Mouse (Mus musculus) intestine, postnatal 0 days (tissue): Measurements from ENCODE around the gene Hapln1. TPM values are rescaled to one million over a fixed set of nuclear protein-coding genes. Genes with fewer than 3 reads are reported as not detected.

ENCODE experiments used
- ATAC-seq: fragments of 200-750 bp; cut with Nextera tagmentation; 2 replicates; pipeline ENCODE4 v1.8.0; 2017; ENCODE audit warnings: mild to moderate bottlenecking, moderate TSS enrichment, moderate library complexity
- H3K27ac ChIP-seq: fragments of 300-500 bp; sonication (generic); 2 replicates; pipeline ENCODE4 v1.5.1; 2014; ENCODE audit warnings: mild to moderate bottlenecking, low read depth, low read length, moderate library complexity
- H3K27me3 ChIP-seq: fragments of 300-500 bp; sonication (generic); replicated peaks from 2 replicates; pipeline ENCODE4 v1.6.1; 2014; ENCODE audit warnings: low read length, mixed read lengths; ENCODE audit not compliant: control insufficient read depth, insufficient read depth
- H3K36me3 ChIP-seq: fragments of 300-500 bp; sonication (generic); 2 replicates; pipeline ENCODE4 v1.6.1; 2014; ENCODE audit warnings: mild to moderate bottlenecking, moderate library complexity; ENCODE audit not compliant: control insufficient read depth, insufficient read depth
- H3K4me1 ChIP-seq: fragments of 300-500 bp; sonication (generic); replicated peaks from 2 replicates; pipeline ENCODE4 v1.6.1; 2014; ENCODE audit warnings: antibody characterized with exemption, low read length, mixed read lengths; ENCODE audit not compliant: control insufficient read depth, insufficient read depth
- H3K4me2 ChIP-seq: fragments of 300-500 bp; sonication (generic); replicated peaks from 2 replicates; pipeline ENCODE4 v1.6.1; 2014; ENCODE audit warnings: low read depth, mild to moderate bottlenecking, moderate library complexity
- H3K4me3 ChIP-seq: fragments of 300-500 bp; sonication (generic); 2 replicates; pipeline ENCODE4 v1.5.1; 2014; ENCODE audit warnings: low read depth, low read length
- H3K9ac ChIP-seq: fragments of 300-500 bp; sonication (generic); 2 replicates; pipeline ENCODE4 v1.6.1; 2014; ENCODE audit warnings: mild to moderate bottlenecking, low read depth, low read length
- H3K9me3 ChIP-seq: fragments of 300-500 bp; sonication (generic); 2 replicates; pipeline ENCODE4 v1.6.1; 2016; ENCODE audit warnings: mixed run types; ENCODE audit not compliant: control insufficient read depth
- CTCF ChIP-seq: sonication (generic); IDR thresholded peaks from 2 replicates; pipeline ENCODE4 v1.5.1; 2016; ENCODE audit warnings: low read depth, mild to moderate bottlenecking, control low read depth, antibody characterized with exemption, moderate library complexity
- WGBS: fragments of 180-500 bp; shearing (Covaris S2); extraction: QIAGEN DNeasy Blood & Tissue Kit; methylation state at CpG from one replicate; pipeline ENCODE4 v1.1.7; 2014; 5-methylcytosine and 5-hydroxymethylcytosine counted together
- polyA plus RNA-seq: library from polyadenylated mRNA; unstranded; fragments of >200 nt; fragmentation: Nextera tagmentation; extraction: Ambion mirVana; gene quantifications from 2 replicates; pipeline ENCODE4 v1.2.1, GENCODE M21; 2015

Hapln1 gene
- polyA plus RNA-seq, 1 experiment from 2014 or later, result 3.8 TPM

- H3K36me3 ChIP-seq, result no peaks in the 10 kb centered on the region
- 87% methylated on average over 2 of the region's 2 CpGs for WGBS
- no peaks in the 10 kb centered on the region for H3K4me1 ChIP-seq
Observed at GRCm38 (mm10) chr13:89530386-89530785, 9.2 kb upstream of the Hapln1 start.

GRCm38 (mm10) chr13:89539887-89540264, 280 bp downstream of the Hapln1 start:
- no peak overlapping the region for H3K9ac ChIP-seq
- TF ChIP-seq CTCF, result no peak
- H3K4me1 ChIP-seq, result no peaks in the 10 kb centered on the region
- peak overlapping the region; percentile 49; the same call in 1 of the 2 replicates for H3K4me3 ChIP-seq
- H3K27me3 ChIP-seq, result no peaks in the 10 kb centered on the region
- no peak overlapping the region for H3K27ac ChIP-seq
- peak overlapping the region; percentile 90 for H3K4me2 ChIP-seq
- no peaks in the 10 kb centered on the region for H3K36me3 ChIP-seq
- 42% methylated on average over 11 of the region's 11 CpGs for WGBS
- no peak; the same call in 1 of the 2 replicates for ATAC-seq
- H3K9me3 ChIP-seq, result no peaks in the 10 kb centered on the region

More at GRCm38 (mm10) chr13:89530386-89530785, 9.2 kb upstream of the Hapln1 start:
- H3K27me3 ChIP-seq, result no peaks in the 10 kb centered on the region
- H3K9ac ChIP-seq, result no peak overlapping the region
- H3K4me3 ChIP-seq, result no peak overlapping the region
- H3K9me3 ChIP-seq, result no peaks in the 10 kb centered on the region
- H3K4me2 ChIP-seq, result no peak overlapping the region
- no peak overlapping the region for H3K27ac ChIP-seq
- no peak for TF ChIP-seq CTCF
- no peak for ATAC-seq

- no peaks in the 10 kb centered on the region for H3K9me3 ChIP-seq
- no peak overlapping the region for H3K4me3 ChIP-seq
- no peaks in the 10 kb centered on the region for H3K27me3 ChIP-seq
- no peak for TF ChIP-seq CTCF
- 51% methylated on average over 11 of the region's 11 CpGs for WGBS
- H3K9ac ChIP-seq, result no peak overlapping the region
- no peaks in the 10 kb centered on the region for H3K4me1 ChIP-seq
- H3K27ac ChIP-seq, result no peak overlapping the region
- no peak overlapping the region for H3K4me2 ChIP-seq
- ATAC-seq, result no peak
- H3K36me3 ChIP-seq, result no peaks in the 10 kb centered on the region
Observed at GRCm38 (mm10) chr13:89540301-89540982, 846 bp downstream of the Hapln1 start.

GRCm38 (mm10) chr13:89543003-89543402, 3.4 kb downstream of the Hapln1 start:
- H3K4me1 ChIP-seq, result no peaks in the 10 kb centered on the region
- 4% methylated on average over 3 of the region's 3 CpGs for WGBS
- no peak overlapping the region for H3K4me2 ChIP-seq
- H3K9me3 ChIP-seq, result no peaks in the 10 kb centered on the region
- H3K9ac ChIP-seq, result no peak overlapping the region
- H3K27ac ChIP-seq, result no peak overlapping the region
- no peak overlapping the region for H3K4me3 ChIP-seq
- no peak for ATAC-seq
- TF ChIP-seq CTCF, result peak; percentile 92
- H3K36me3 ChIP-seq, result no peaks in the 10 kb centered on the region
- H3K27me3 ChIP-seq, result no peaks in the 10 kb centered on the region

GRCm38 (mm10) chr13:89548203-89548740, 8.7 kb downstream of the Hapln1 start:
- H3K27me3 ChIP-seq, result no peaks in the 10 kb centered on the region
- TF ChIP-seq CTCF, result peak; percentile 74
- H3K27ac ChIP-seq, result no peak overlapping the region
- H3K4me3 ChIP-seq, result no peak overlapping the region
- H3K9me3 ChIP-seq, result no peaks in the 10 kb centered on the region
- H3K9ac ChIP-seq, result no peak overlapping the region
- no peaks in the 10 kb centered on the region for H3K4me1 ChIP-seq
- no peak for ATAC-seq
- no peak overlapping the region for H3K4me2 ChIP-seq
- WGBS, result 21% methylated on average over 2 of the region's 2 CpGs
- no peaks in the 10 kb centered on the region for H3K36me3 ChIP-seq

- ATAC-seq, result no peak
- Histone ChIP-seq H3K27ac (no peak overlapping the region), H3K27me3 (no peaks in the 10 kb centered on the region), H3K4me3 (no peak overlapping the region), H3K9me3 (no peaks in the 10 kb centered on the region), H3K4me2 (no peak overlapping the region), H3K4me1 (no peaks in the 10 kb centered on the region), H3K9ac (no peak overlapping the region), H3K36me3 (no peaks in the 10 kb centered on the region)
- no peak for TF ChIP-seq CTCF
- WGBS, result 55% methylated on average over 4 of the region's 4 CpGs
Observed at GRCm38 (mm10) chr13:89549507-89549906, 9.9 kb downstream of the Hapln1 start.
